Mouse (Mus musculus) liver, postnatal 0 days (tissue): Measurements from ENCODE around the gene Abhd6.

Experiments
- CTCF ChIP-seq: sonication (generic); IDR thresholded peaks from 2 replicates; pipeline ENCODE4 v1.5.1; 2016; ENCODE audit warnings: antibody characterized with exemption, low read depth
- EP300 ChIP-seq: IDR thresholded peaks from 2 replicates; pipeline ENCODE4 v1.6.1; 2016; ENCODE audit warnings: antibody characterized with exemption, low read depth, mild to moderate bottlenecking

GRCm38 (mm10) chr14:8056076-8056475, 53.4 kb downstream of the Abhd6 start:
- TF ChIP-seq CTCF = no peak
- TF ChIP-seq EP300 = no peak
